Mouse (Mus musculus) olfactory bulb, adult 2 months (tissue): ENCODE results near the gene St5.

Source experiments
- CTCF ChIP-seq: fragments of 200-500 bp; IDR thresholded peaks from 2 replicates; pipeline ENCODE4 v1.5.1; 2012; ENCODE audit warnings: low read depth, mild to moderate bottlenecking, low read length, moderate library complexity; ENCODE audit not compliant: insufficient read depth
- POLR2A ChIP-seq: fragments of 200-500 bp; IDR thresholded peaks from 2 replicates; pipeline ENCODE4 v1.6.1; 2012; ENCODE audit warnings: mild to moderate bottlenecking, low read depth, low read length, moderate library complexity; ENCODE audit not compliant: insufficient read depth

DNA sequence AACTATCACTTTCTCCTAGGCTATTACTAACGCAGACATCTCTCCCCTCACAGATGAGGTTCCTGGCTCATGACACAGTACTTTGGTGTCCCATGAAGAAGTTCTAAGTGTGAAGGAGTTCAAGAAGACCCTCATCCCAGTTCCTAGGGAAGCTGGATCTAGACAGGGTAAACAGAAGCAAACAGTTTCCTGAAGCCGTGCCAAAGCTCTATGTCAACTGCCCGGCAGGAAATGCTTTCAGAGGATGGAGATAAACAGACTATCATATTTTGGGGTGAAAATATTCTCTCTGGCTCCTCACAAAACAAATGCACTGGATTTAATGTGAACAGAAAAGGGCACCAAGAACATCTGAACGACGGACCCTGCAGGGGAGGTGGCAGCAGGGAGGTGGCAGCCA lies 12.4 kb downstream of the St5 start:
- TF ChIP-seq CTCF = no peak
- TF ChIP-seq POLR2A = no peak
